Mouse (Mus musculus) cerebellum, adult 18-20 months (tissue): ENCODE data around the gene Pmm1.
A peak's percentile ranks its signal among the peaks of the same experiment; 100 is the strongest.
"Not testable (repeated sequence)": the region's sequence is repeated elsewhere in the genome, so short reads cannot be mapped to it uniquely, and the experiment has no call there.

Experiments used
- DNase-seq, 2 experiments: peaks; one replicate each; pipeline ENCODE4 v3.0.0; 2021

Pmm1 gene

GRCm38 (mm10) chr15:81925760-81926445, 34.8 kb downstream of the Pmm1 start, which contains the start of gene Polr3h:
Gene Polr3h (minus strand): TSS chr15:81926240.
- DNase-seq, result peak; percentile 92 to 97

GRCm38 (mm10) chr15:81924933-81925332, 35.8 kb downstream of the Pmm1 start:
- no peak for DNase-seq

DNA sequence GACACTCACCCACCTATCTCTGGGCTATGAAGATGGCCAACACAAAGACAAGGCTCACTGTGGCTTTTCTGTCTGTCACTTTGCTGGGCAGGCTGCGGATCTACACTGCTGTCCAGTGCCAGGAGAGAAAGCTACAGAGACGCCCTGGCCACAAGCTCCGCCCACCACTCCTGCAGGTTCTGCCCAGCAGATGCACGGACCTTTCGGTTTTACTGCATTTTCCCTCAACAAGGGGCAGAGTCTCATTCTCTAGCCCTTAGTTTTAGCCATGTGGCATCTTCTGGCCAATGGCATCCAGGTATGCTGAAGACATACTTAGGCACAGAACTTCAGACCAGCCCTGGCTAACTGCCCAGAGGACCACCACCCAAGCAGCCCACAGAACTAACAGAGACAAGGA, 39.5 kb downstream of the Pmm1 start:
- DNase-seq, result peak in 1 of 2 experiments; percentile 45

GRCm38 (mm10) chr15:81920546-81921217, 40.0 kb downstream of the Pmm1 start:
- DNase-seq, result peak; percentile 64 to 75

GRCm38 (mm10) chr15:81919062-81919461, 41.7 kb downstream of the Pmm1 start:
- DNase-seq, result peak in 1 of 2 experiments; percentile 45

DNA sequence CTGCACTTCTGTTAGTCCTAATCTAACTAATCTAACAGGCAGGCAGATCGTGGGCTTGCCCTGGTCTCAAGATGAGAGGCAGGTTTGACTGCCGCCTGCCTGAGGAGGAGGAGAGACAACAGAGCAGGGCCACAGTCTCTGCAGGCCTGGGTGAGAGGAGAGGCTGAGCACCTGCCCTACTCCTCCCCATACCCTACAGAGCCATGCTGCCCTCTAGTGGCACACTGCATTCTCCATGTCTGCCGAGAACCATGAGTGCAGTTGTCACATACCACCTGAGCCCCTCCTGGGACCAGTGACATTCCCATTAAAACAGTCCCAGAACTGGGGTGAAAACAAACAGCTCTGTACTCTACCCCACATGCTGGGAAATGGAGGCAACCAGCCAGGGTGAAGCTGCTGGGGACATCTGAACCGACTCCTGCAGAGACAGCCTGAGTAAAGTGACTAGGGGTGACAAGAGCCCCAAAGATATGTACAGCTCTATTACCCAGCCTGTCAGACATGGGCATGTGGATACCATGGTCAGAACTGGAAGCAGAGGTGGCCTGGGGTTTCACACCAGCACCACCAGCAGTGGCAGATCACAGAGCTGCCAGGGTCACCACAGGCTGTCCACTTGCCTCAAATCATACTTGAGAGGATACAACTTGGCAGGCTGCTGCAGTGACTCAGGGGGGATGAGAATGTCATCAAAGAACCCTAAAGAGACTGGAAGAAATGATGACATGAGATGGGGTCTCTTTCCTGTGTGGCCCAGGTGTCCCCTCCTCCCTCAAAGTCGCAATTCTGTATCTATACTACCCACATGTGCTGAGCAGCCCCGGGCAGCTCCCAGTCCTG, 42.9 kb downstream of the Pmm1 start:
- DNase-seq, result peak; percentile 79

DNA sequence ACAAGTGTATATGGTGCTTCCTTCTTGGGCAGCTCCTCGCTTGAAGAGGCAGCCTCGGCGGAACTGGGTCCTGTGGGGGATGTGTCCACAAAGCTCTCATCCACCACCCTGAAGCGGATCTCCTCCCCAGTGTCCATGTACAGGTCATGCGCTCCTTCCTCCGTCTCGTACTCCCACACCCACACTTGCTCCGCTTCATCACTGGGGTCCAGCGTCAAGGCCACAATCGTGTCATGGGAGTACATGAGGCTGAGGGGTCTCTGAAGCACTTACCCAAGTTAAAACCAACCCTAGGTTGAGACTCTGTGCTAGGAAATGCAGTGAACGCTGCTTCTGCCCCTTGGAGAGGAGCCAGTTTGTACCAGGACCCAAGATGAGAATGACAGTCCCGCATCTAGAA, 43.5 kb downstream of the Pmm1 start:
- DNase-seq, result no peak

DNA sequence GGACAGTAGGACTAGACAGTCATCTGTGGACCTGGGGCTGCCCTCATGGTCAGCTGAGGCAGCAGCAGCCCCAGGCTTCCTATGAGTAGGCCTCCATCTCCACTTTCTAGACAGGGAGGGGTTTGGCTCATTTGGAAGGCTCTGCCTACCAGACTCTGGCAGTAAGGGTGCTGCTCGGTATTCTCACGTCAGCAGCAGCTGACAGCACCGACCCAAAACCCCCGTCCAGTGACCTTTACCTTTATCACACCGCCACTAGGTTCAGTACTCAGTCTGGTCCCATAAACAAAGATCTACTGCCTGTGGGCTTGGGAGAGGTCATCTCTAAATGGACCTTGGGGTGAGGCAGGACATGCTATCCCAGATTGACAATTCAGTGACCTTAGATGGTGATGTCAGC, 45.1 kb downstream of the Pmm1 start:
- no peak for DNase-seq

DNA sequence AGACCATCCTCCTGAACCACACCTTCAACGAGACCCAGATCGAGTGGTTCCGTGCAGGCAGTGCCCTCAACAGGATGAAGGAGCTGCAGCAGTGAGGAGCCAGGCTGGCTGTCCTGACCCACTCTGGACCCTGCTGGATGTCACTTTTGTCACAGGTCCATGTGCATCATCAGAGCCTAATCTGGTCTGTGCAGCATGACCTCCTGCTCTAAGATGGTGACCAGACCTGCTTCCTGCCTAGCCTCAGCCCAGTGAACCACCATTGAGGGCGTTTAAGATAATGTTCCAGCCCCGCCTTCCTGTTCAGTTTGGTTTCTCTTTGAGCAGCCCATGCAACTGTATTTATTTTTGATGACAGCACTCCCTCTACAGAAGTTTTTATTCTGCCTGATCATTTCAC, 46.1 kb downstream of the Pmm1 start:
- DNase-seq, result no peak

GRCm38 (mm10) chr15:81912498-81912897, 48.2 kb downstream of the Pmm1 start:
- no peak for DNase-seq

GRCm38 (mm10) chr15:81908767-81909166, 52.0 kb downstream of the Pmm1 start:
- DNase-seq, result not testable (repeated sequence)

DNA sequence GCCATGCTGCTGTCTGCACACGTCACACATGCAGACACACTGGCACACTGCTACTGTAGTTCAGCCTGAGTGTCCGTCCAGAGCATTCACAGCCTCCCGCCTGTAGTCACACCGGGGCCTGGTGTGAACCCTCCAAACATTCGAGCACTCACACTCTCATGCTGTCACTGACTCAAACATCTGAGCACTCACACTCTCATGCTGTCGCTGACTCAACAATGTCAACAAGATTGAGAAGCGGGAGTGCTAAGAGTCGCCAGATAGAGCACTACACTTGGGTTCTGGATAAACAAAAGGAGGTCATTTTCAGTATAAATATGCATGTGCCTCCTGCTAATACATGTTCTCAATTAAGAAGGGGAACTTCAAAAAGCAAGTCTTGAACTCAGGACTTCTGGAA, 52.8 kb downstream of the Pmm1 start:
- no peak for DNase-seq

DNA sequence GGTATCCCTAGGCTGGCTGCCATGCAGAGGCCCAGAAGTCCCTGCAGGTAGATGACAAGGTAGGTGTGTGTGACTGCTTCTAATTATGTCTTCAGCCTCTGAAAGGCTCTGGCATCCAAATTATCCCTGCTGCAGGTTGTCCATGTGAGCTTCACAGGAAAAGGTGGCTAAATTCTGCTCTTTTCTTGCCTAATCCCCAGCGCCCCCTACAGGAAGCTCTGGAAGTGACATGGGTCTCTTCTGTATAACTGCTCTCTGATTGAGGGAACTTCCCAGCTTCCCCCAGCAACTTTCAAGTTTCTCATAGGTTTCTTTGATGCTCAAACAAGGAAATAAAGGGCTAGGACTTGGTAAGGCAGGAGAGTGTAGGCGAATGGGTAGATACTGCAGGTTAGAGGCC, 55.8 kb downstream of the Pmm1 start:
- peak; percentile 72 to 81 for DNase-seq
